Mouse (Mus musculus): ENCODE measurements around the gene Tmem200a. TPM values are rescaled to one million over a fixed set of nuclear protein-coding genes. Genes with fewer than 3 reads are reported as not detected.

The Tmem200a gene
- polyA plus RNA-seq (2014; fragmentation: Illumina TruSeq; extraction: RNeasy Lipid Tissue Mini Kit (QIAGEN cat#74804); ENCODE audit: low read depth, low replicate concordance) = 6.0 TPM

DNA sequence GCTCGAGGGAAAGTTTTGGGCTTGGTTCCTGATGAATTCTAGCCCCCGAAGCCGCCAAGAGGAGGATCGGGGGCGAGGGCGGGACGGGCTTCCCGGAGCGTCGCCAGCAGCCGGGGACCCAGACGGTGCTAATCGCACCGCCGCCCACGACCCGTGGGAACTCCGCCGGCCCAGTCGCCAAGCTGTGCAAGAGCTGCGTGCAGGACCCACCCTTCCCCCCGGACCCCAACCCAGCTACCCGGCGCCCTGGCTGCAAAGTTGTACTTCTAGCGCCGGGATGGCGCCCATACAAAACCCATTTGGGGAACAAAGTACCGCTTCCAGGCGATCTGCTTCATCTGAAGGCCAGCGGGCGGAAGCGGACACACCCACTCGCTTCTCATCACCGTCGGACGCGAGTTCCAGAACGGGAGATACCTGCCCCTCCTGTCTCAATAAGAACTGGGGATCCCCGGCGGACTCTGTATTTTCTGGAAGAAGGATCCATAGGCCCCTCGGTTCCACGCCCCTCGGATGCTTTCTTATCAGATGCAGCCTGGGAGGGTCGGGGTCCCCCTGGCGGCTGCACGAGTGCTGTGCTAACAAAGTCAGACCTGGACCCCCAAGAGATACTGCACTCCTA lies at the start of gene Tmem200a:
Gene Tmem200a (minus strand): TSS at position 532 of the 622 bp plus-strand sequence.

DNA sequence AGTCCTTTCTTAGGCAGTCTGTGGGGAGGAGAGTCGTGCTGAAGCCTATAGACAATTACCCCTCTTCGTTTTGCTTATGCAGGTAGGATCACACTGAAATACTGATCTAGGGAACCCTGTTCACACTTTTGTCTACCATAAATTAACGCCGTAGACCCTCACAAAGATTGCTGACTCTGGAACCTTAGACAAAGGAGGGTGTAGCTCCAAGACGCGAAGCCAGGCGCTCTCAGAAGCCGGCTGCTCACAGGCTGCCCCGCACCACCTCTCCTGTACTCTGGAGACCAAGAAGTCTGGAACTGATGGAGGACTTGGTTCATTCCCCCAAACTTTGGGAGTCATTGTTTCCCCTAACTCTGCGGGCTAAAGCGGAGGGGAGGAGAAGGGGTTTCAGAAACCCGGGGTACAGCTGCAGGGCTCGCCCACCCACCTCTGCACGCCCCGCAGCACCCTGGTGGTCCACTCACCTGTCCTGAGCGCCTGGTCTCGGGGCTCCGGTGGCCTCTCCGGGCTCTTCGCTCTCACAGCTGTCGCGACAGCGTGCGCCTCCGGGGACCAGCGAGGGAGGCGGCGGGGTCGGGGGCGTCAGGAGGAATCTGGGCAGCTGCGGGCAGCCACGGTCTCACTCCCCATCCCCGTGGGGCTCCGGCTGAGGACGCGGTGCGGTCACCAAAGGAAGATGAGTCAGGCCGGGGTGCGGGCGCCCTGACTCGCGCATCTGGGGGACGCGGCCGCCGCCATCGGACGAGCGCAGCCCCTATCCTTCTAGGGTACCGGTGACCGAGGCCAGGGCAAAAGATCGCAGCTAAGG lies 976 bp downstream of the Tmem200a start, which contains the start of gene Gm9767:
Gene Gm9767 (plus strand): TSS at position 585 of the 811 bp plus-strand sequence.

Other genes starting within 250 kb of the Tmem200a start
- gene Gm9767, start 797 bp downstream of the Tmem200a start, polyA plus RNA-seq (2014; fragmentation: Illumina TruSeq; extraction: RNeasy Lipid Tissue Mini Kit (QIAGEN cat#74804); ENCODE audit: low read depth, low replicate concordance) = not detected
- 0.41 TPM for gene Samd3, start 150.7 kb upstream of the Tmem200a start, polyA plus RNA-seq (2014; fragmentation: Illumina TruSeq; extraction: RNeasy Lipid Tissue Mini Kit (QIAGEN cat#74804); ENCODE audit: low read depth, low replicate concordance)